10 mouse cellular contexts compared by ENCODE assay signal in genomic region chr8:61607463-61607813, GRCm38 (mm10).
DNase-seq lines count a peak whose midpoint lies in the region; ATAC-seq and TF ChIP-seq lines count a peak whose summit lies in the region.
"Had no signal": no experiment of that assay in that cellular context is flagged by ENCODE, and none has a peak within 500 bp of the region (broad histone marks: within the 10 kb centered on the region; RNA-seq: fewer than 3 reads in every experiment).

No protein-coding gene starts in this region.

- ATAC-seq in hindbrain, embryonic 12.5 days (ENCODE audit: low FRiP score), result no peak
- ATAC-seq in liver, postnatal 0 days, result no peak

- H3K36me3 ChIP-seq in heart, embryonic 10.5 days, result peaks cover 3% of the 10 kb centered on the region; the same call in 1 of the 2 replicates
- no peaks in the 10 kb centered on the region for H3K36me3 ChIP-seq in embryonic facial prominence, embryonic 10.5 days (replicated peaks)
- H3K36me3 ChIP-seq in hindbrain, embryonic 12.5 days, result no peaks in the 10 kb centered on the region
- no peaks in the 10 kb centered on the region for H3K36me3 ChIP-seq in liver, postnatal 0 days (replicated peaks; ENCODE audit: insufficient read depth, low read length)
- H3K36me3 ChIP-seq: neural tube, embryonic 12.5 days had no signal

- DNase-seq in heart, embryonic 10.5 days (ENCODE audit: low spot score), result no peak
- DNase-seq in heart, postnatal 10 days, result no peak
- peak; percentile 22 for DNase-seq in embryonic facial prominence, embryonic 10.5 days (ENCODE audit: low spot score)
- DNase-seq in liver, postnatal 0 days, result no peak
- DNase-seq in left cerebral cortex, postnatal 25 days (ENCODE audit: low spot score in 2 of 2), result no peak
- no peak for DNase-seq in thymus, postnatal 10 days (ENCODE audit: low spot score in 2 of 2)
- no peak for DNase-seq in layer of hippocampus, adult 8-10 months (ENCODE audit: low spot score in 2 of 2)

- H3K27me3 ChIP-seq in heart, embryonic 10.5 days (ENCODE audit: insufficient read depth, poor library complexity, severe bottlenecking), result no peaks in the 10 kb centered on the region
- H3K27me3 ChIP-seq in embryonic facial prominence, embryonic 10.5 days (replicated peaks; ENCODE audit: low read depth, poor library complexity, severe bottlenecking), result no peaks in the 10 kb centered on the region
- H3K27me3 ChIP-seq in hindbrain, embryonic 12.5 days, result no peaks in the 10 kb centered on the region
- no peaks in the 10 kb centered on the region for H3K27me3 ChIP-seq in liver, postnatal 0 days (ENCODE audit: insufficient read depth, low read length)
- H3K27me3 ChIP-seq: neural tube, embryonic 12.5 days had no signal

- H3K4me1 ChIP-seq in heart, embryonic 10.5 days, result peaks cover 13% of the 10 kb centered on the region; the same call in 1 of the 2 replicates
- peaks cover 41% of the 10 kb centered on the region for H3K4me1 ChIP-seq in embryonic facial prominence, embryonic 10.5 days
- H3K4me1 ChIP-seq in hindbrain, embryonic 12.5 days, result no peaks in the 10 kb centered on the region
- peaks cover 9% of the 10 kb centered on the region; the same call in 1 of the 2 replicates for H3K4me1 ChIP-seq in liver, postnatal 0 days (ENCODE audit: insufficient read depth)

- no peak overlapping the region for H3K9ac ChIP-seq in hindbrain, embryonic 12.5 days
- no peak overlapping the region for H3K9ac ChIP-seq in liver, postnatal 0 days (replicated peaks)
- H3K9ac ChIP-seq: neural tube, embryonic 12.5 days had no signal

- TF ChIP-seq CTCF in liver, postnatal 0 days (IDR thresholded peaks at IDR 0.05; ENCODE audit: low read depth), result no peak

- TF ChIP-seq EP300 in liver, postnatal 0 days (IDR thresholded peaks at IDR 0.05; ENCODE audit: low read depth), result no peak

- WGBS in heart, embryonic 10.5 days, result 49% methylated on average over 6 of the region's 6 CpGs
- 34% methylated on average over 6 of the region's 6 CpGs for WGBS in embryonic facial prominence, embryonic 10.5 days
- 44% methylated on average over 6 of the region's 6 CpGs for WGBS in hindbrain, embryonic 12.5 days
- WGBS in liver, postnatal 0 days (ENCODE audit: insufficient replicate concordance), result 68% methylated on average over 6 of the region's 6 CpGs

- H3K9me3 ChIP-seq in heart, embryonic 10.5 days, result no peaks in the 10 kb centered on the region
- H3K9me3 ChIP-seq in embryonic facial prominence, embryonic 10.5 days, result no peaks in the 10 kb centered on the region
- no peaks in the 10 kb centered on the region for H3K9me3 ChIP-seq in hindbrain, embryonic 12.5 days (replicated peaks)
- no peaks in the 10 kb centered on the region for H3K9me3 ChIP-seq in liver, postnatal 0 days (ENCODE audit: low read length)
- H3K9me3 ChIP-seq: neural tube, embryonic 12.5 days had no signal

- H3K4me3 ChIP-seq in heart, embryonic 10.5 days, result no peak overlapping the region
- no peak overlapping the region for H3K4me3 ChIP-seq in embryonic facial prominence, embryonic 10.5 days
- H3K4me3 ChIP-seq in hindbrain, embryonic 12.5 days, result no peak overlapping the region
- no peak overlapping the region for H3K4me3 ChIP-seq in liver, postnatal 0 days (ENCODE audit: low read depth, low read length)
- H3K4me3 ChIP-seq: erythroblast, embryonic 14.5 days; neural tube, embryonic 12.5 days had no signal

- H3K27ac ChIP-seq in heart, embryonic 10.5 days, result peak overlapping the region; percentile 80
- peak overlapping the region; percentile 88 for H3K27ac ChIP-seq in embryonic facial prominence, embryonic 10.5 days (replicated peaks)
- peak overlapping the region; percentile 57; the same call in 1 of the 2 replicates for H3K27ac ChIP-seq in hindbrain, embryonic 12.5 days
- H3K27ac ChIP-seq in liver, postnatal 0 days (ENCODE audit: low read depth), result peak overlapping the region; percentile 48; the same call in 1 of the 2 replicates
- H3K27ac ChIP-seq: neural tube, embryonic 12.5 days had no signal

- intact Hi-C loops in heart, postnatal 10 days (cut with DNase I), result no loop called here
- intact Hi-C loops in left cerebral cortex, postnatal 25 days (cut with DNase I), result no loop called here

- H3K4me2 ChIP-seq in hindbrain, embryonic 12.5 days (replicated peaks), result no peak overlapping the region
- H3K4me2 ChIP-seq in liver, postnatal 0 days (ENCODE audit: low read depth, low read length), result no peak overlapping the region
